Mouse (Mus musculus): ENCODE data around the gene Ptprcap. TPM values are rescaled to one million over a fixed set of nuclear protein-coding genes. Genes with fewer than 3 reads are reported as not detected.
A peak's percentile ranks its signal among the peaks of the same experiment; 100 is the strongest.

Gene Ptprcap
- total RNA-seq, 1 experiment from 2014 or later = 3.9 TPM

DNA sequence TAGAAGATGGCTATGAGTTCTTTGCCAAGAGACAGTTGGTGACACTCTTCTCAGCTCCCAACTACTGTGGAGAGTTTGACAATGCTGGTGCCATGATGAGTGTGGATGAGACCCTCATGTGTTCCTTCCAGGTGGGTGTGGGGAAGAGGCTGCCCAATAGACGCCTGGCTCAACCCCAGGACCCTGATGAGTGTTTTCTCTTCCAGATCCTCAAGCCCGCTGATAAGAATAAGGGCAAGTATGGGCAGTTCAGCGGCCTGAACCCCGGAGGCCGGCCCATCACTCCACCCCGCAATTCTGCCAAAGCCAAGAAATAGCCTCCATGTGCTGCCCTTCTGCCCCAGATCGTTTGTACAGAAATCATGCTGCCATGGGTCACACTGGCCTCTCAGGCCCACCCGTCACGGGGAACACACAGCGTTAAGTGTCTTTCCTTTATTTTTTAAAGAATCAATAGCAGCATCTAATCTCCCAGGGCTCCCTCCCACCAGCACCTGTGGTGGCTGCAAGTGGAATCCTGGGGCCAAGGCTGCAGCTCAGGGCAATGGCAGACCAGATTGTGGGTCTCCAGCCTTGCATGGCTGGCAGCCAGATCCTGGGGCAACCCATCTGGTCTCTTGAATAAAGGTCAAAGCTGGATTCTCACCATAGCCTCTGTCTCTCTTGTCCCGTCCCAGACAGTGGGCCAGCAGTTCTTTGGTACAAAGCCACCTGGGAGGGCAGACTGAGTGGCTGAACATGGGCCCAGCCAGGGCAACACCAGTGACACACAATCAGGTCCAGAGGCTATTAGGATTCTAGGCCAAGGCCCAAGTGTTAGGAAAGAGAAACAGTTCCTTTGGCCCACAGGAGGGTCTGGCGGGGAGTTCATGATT, 41.6 kb downstream of the Ptprcap start:
- peak; percentile 56 for DNase-seq

GRCm38 (mm10) chr19:4196048-4196447, 42.6 kb downstream of the Ptprcap start:
- DNase-seq = no peak

GRCm38 (mm10) chr19:4196548-4196947, 43.1 kb downstream of the Ptprcap start:
- DNase-seq = peak; percentile 47

DNA sequence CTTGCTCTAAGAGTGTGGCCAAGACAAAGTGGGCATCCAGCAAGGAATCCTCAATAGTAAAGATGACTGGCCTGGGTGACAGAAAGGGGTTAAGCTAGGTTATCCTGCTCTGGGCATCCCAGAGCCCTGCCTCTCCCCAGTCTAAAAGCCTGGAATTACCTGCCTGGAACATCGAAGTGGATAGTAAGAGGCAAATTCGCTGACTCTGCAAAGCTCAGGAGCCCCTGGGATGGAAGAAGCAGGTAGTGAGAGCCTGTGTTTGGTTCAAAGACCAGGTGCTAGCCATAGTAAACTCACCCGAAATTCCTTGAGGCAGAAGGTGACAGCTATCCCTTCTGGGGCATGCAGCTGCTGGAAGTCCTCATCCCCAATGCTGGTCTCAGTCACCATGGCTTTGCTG, 43.8 kb downstream of the Ptprcap start:
- DNase-seq = no peak

DNA sequence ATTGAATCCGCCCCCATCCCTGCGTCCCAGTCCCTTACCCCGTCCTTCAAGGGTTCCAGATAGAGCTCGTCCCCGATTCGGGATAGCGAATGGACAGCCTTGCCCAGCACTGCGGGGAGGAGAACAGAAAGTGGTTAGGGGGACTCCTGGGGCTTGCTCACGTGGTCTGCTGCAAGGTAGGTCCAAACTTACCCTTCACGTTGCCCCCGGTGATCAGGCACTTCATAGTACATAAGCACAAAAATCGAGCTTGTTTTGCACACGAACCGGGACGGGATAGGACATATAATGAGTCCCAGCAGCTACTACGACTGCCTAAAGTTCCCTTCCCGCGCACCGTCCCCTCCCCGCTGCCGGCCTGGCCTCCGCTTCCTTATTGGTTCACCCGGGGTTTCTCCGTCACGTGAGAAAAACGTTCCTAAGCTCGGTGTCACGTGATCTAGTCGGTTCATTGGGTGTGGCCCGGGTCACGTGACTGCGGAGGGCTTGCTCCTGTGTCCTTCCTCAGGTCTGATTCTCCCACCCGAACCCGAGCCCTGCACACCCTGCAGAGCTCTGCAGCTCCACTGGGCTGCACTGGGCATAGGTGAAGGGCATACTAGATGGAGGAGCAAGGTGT, 48.0 kb downstream of the Ptprcap start, which contains the start of gene Rad9a:
TSS of gene Rad9a (minus strand) at position 372 of the 619 bp plus-strand sequence.
- peak; percentile 93 for DNase-seq

- no peak for DNase-seq
Measured at GRCm38 (mm10) chr19:4202149-4202548, 48.7 kb downstream of the Ptprcap start.

- DNase-seq = no peak
Measured at GRCm38 (mm10) chr19:4203148-4203547, 49.7 kb downstream of the Ptprcap start.

DNA sequence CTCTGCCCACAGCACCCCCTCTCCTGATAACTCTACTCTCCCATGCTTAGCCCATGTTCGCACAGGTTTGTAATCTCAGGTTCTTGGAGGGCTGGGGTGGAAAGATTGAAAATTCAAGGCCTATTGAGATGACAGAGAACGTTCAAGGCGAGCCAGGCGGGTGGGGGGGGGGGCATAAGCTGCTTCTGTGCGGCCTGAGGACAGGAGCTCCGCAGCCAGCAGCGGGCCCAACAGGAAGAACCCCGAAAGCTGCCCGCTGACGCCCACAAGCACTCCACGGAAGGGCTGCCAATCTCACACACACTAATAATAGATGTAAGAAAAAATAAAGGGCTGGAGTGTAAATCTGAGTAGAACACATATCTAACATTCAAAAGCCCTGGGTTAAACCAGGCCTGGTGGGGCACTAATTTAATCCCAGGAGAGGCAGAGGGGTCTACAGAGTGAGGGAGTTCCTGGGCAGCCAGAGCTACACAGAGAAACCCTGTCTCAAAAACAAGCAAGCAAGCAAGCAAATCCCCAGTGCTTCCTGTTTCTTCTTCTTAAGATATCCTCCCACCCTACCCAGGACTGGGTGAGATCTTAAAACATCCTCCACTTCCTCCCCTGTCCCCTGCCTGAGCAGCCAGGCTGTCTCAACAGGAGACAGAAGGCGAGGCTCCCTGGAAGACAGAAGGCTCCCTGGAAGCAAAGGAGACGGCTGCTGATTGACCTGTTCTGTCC, 50.4 kb downstream of the Ptprcap start:
- no peak for DNase-seq

- no peak for DNase-seq
Measured at GRCm38 (mm10) chr19:4204889-4205288, 51.5 kb downstream of the Ptprcap start.

Other genes with a start within 250 kb of the Ptprcap start
- 83.9 and 87.0 TPM in 2 replicates for gene Tcirg1, start 246.5 kb upstream of the Ptprcap start, total RNA-seq (2021)
- gene Ndufs8, start 240.8 kb upstream of the Ptprcap start, total RNA-seq (2021) = 338 and 341 TPM in 2 replicates
- gene Aldh3b1, start 223.8 kb upstream of the Ptprcap start, total RNA-seq (2021) = 131 and 209 TPM in 2 replicates
- gene Unc93b1, start 218.4 kb upstream of the Ptprcap start, total RNA-seq (2021) = 46.5 and 69.6 TPM in 2 replicates
- 0.48 and 1.3 TPM in 2 replicates for gene Aldh3b3, start 195.0 kb upstream of the Ptprcap start, total RNA-seq (2021)
- 10.0 and 11.6 TPM in 2 replicates for gene Aldh3b2, start 181.3 kb upstream of the Ptprcap start, total RNA-seq (2021)
- 18.5 and 27.6 TPM in 2 replicates for gene Acy3, start 167.0 kb upstream of the Ptprcap start, total RNA-seq (2021)
- gene Tbx10, start 160.9 kb upstream of the Ptprcap start, total RNA-seq (2021) = not detected in 2 replicates
- 18.7 and 24.8 TPM in 2 replicates for gene Nudt8, start 153.0 kb upstream of the Ptprcap start, total RNA-seq (2021)
- 1.3 and 1.7 TPM in 2 replicates for gene Gm49405, start 153.0 kb upstream of the Ptprcap start, total RNA-seq (2021)
- gene Doc2g, start 150.3 kb upstream of the Ptprcap start, total RNA-seq (2021) = 0.76 and 2.4 TPM in 2 replicates
- 244 and 297 TPM in 2 replicates for gene Ndufv1, start 140.8 kb upstream of the Ptprcap start, total RNA-seq (2021)
- gene Gstp1, start 115.6 kb upstream of the Ptprcap start, total RNA-seq (2021) = 383 and 392 TPM in 2 replicates
- 58.6 and 65.7 TPM in 2 replicates for gene Gstp2, start 107.6 kb upstream of the Ptprcap start, total RNA-seq (2021)
- 0.76 and 5.2 TPM in 2 replicates for gene Gstp3, start 94.0 kb upstream of the Ptprcap start, total RNA-seq (2021)
- gene Cabp2, start 72.0 kb upstream of the Ptprcap start, total RNA-seq (2021) = not detected in 2 replicates
- gene Cdk2ap2, start 56.4 kb upstream of the Ptprcap start, total RNA-seq (2021) = 84.7 and 88.0 TPM in 2 replicates
- 54.8 and 73.7 TPM in 2 replicates for gene Pitpnm1, start 53.6 kb upstream of the Ptprcap start, total RNA-seq (2021)
- gene Aip, start 27.7 kb upstream of the Ptprcap start, total RNA-seq (2021) = 108 and 117 TPM in 2 replicates
- gene Gpr152, start 13.8 kb upstream of the Ptprcap start, total RNA-seq (2021) = 0.12 TPM in 1 of 2 replicates, not detected in the other
- gene Cabp4, start 9.6 kb upstream of the Ptprcap start, total RNA-seq (2021) = 0.94 and 1.3 TPM in 2 replicates
- 179 and 226 TPM in 2 replicates for gene Coro1b, start 5.0 kb upstream of the Ptprcap start, total RNA-seq (2021)
- 48.8 and 52.6 TPM in 2 replicates for gene Rps6kb2, start 9.8 kb downstream of the Ptprcap start, total RNA-seq (2021)
- gene Carns1, start 21.9 kb downstream of the Ptprcap start, total RNA-seq (2021) = 2.6 and 4.1 TPM in 2 replicates
- gene Tbc1d10c, start 37.7 kb downstream of the Ptprcap start, total RNA-seq (2021) = 1.0 TPM in 1 of 2 replicates, not detected in the other
- 373 and 392 TPM in 2 replicates for gene Ppp1ca, start 38.5 kb downstream of the Ptprcap start, total RNA-seq (2021)
- 10.1 and 10.8 TPM in 2 replicates for gene Rad9a, start 48.1 kb downstream of the Ptprcap start, total RNA-seq (2021)
- gene Clcf1, start 60.6 kb downstream of the Ptprcap start, total RNA-seq (2021) = 11.0 and 14.5 TPM in 2 replicates
- not detected in 2 replicates for gene AC109138.7, start 60.8 kb downstream of the Ptprcap start, total RNA-seq (2021)
- 56.8 and 60.4 TPM in 2 replicates for gene Pold4, start 78.3 kb downstream of the Ptprcap start, total RNA-seq (2021)
- 35.6 and 52.3 TPM in 2 replicates for gene Ssh3, start 115.6 kb downstream of the Ptprcap start, total RNA-seq (2021)
- gene Ankrd13d, start 129.5 kb downstream of the Ptprcap start, total RNA-seq (2021) = 4.3 and 4.9 TPM in 2 replicates
- 45.8 and 59.4 TPM in 2 replicates for gene Grk2, start 152.6 kb downstream of the Ptprcap start, total RNA-seq (2021)
- gene Kdm2a, start 244.7 kb downstream of the Ptprcap start, total RNA-seq (2021) = 116 and 131 TPM in 2 replicates